Mouse (Mus musculus) left cerebral cortex, postnatal 10 days (tissue): ENCODE measurements at regions not wholly inside any gene's neighbourhood (a gene's known extent, or its start where the extent isn't known, plus 50 kb on each side); places are given as distances from the start of the nearest gene placed in this dataset.

Source experiments
- DNase-seq, 2 experiments: peaks; one replicate each; pipeline ENCODE4 v3.0.0; 2021 to 2022; ENCODE audit warnings: low spot score in 2 of 2, mixed read lengths in 1 of 2; ENCODE audit errors: extremely low spot score in 1 of 2
- intact Hi-C: fragments of 180-260 bp; cut with DNase I; formaldehyde crosslinking; loops from one replicate; pipeline ENCODE4 v1.15.1; 2025

DNA sequence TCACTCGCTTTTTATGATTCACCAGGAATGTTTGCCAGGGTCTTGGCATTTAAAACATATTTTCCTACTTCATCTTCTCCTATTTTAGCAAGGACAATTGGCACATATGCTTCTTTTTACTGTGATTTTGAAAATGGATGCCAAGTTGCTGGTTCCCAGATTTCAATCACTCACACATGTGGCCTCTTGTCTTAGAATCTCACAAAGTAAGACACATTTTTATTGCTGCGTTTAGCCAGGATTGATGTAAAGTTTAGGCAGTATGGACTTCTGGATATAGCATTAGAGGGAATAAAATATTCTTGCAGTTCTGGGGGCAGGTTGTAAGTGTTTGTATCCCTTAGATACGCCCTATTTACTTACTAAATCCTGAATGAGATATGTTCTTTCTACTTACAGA lies 197.4 kb upstream of the Wdfy3 start:
- intact Hi-C loops: no loop called here
- DNase-seq: no peak

DNA sequence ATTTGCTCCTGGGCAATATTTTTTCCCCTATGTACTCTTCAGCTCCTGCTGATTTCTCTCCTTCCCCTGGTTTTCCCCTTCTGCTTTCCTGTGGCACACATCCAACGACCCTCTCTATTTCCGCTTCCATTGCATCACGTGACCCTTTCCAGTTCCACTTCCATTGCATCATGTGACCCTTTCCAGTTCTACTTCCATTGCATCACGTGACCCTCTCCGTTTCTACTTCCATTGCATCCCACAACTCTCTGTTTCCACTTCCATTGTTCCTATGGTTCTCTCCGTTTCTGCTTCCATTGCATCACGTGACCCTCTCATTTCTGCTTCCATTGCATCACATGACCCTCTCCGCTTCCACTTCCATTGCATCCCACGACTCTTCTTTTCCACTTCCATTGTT lies 199.5 kb upstream of the Wdfy3 start:
- DNase-seq: no peak
- intact Hi-C loops: no loop called here

GRCm38 (mm10) chr5:102275621-102276020 lies 205.6 kb upstream of the Arhgap24 start:
- DNase-seq: no peak
- intact Hi-C loops: no loop called here

DNA sequence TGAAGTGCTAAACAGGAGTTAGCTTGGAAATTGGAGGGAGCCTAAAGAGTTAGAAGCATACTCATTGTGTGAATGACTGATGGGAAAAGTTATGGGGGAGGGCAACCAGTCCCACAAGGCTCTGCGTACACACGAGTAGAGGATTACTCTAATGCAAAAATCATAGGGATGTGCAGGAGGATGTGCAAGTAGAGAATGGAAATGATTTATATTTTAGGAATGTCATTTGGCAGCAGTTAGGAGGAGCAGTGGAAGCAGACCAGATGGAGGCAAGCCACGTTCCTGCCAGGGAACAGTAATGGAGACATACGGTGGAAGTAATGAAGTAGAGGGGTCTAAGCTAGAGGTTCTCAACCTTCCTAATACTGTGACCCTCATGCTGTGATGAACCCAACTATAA lies 194.1 kb upstream of the Arhgap24 start:
- intact Hi-C loops: no loop called here
- peak in 1 of 2 experiments; percentile 48 for DNase-seq

DNA sequence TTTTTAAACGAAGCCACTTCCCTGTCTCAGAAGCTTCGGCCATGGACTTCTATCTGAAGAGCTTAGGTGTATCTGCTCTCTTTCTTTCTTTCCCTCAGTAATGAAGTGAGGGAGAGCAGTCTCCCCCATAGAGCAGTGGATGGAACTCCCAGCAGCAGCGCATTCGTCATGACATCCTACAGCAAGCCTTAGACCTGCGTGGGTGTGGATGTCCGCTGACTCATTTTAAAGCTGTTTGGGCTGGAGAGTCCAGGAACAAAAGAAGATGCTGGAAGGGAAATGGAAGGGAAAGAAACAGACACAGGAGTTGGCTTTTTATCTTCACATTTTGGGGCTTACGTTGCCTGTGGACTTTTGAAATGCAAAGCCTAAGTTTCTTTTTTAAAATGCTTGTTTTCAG lies 190.3 kb upstream of the Arhgap24 start:
- DNase-seq: no peak
- intact Hi-C loops: no loop called here

- intact Hi-C loops: no loop called here
- DNase-seq: no peak
Measured at GRCm38 (mm10) chr5:102295564-102295963, 185.6 kb upstream of the Arhgap24 start.

GRCm38 (mm10) chr5:102306309-102306708 lies 174.9 kb upstream of the Arhgap24 start:
- DNase-seq: no peak
- intact Hi-C loops: no loop called here

- no peak for DNase-seq
- intact Hi-C loops: no loop called here
Measured at GRCm38 (mm10) chr5:102306718-102307117, 174.5 kb upstream of the Arhgap24 start.

DNA sequence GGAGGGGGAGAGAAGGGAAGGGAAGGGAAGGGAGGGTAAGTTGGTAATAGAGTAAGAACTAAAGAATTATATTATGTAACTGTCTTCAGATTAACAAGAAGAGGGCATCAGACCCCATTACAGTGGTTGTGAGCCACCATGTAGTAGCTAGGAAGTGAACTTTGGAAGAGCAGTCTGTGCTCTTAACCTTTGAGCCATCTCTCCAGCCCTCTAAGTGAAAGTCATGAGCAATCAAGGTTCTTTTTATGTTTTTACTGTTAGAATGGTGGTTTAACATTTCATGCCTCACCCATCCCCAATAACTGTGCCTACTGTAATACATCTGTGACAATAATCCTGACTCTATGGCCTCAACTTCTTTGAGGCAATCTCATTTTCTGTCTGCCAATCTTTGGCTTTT lies 169.6 kb upstream of the Arhgap24 start:
- intact Hi-C loops: no loop called here
- no peak for DNase-seq

DNA sequence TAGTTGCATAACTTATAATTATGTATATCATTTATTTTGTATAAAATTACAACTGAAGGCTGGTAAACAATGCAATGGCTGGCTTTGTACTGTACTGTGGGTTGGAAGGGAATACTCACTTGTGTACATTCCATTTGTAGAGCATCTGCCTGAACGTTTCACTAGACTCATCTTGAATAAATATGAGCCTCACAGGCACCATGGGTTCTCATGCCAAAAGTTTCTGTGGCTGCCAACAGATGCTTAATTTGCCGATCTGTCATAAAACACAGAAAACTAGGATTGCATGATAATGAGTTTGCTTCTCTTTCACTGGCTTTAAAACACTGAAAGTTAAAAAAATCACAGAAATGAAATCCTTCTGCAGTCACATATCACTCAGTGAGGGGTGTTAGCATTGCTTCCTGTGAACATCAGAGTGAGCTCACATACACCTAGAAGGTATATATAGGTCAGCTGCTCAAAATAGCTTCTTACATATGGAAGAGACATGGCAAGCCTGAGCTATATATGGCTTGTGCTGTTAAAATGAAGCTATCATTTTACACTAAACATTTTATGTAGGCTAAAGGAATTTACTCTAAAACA lies 152.9 kb upstream of the Arhgap24 start:
- peak in 1 of 2 experiments; percentile 51 for DNase-seq
- intact Hi-C loops: no loop called here

DNA sequence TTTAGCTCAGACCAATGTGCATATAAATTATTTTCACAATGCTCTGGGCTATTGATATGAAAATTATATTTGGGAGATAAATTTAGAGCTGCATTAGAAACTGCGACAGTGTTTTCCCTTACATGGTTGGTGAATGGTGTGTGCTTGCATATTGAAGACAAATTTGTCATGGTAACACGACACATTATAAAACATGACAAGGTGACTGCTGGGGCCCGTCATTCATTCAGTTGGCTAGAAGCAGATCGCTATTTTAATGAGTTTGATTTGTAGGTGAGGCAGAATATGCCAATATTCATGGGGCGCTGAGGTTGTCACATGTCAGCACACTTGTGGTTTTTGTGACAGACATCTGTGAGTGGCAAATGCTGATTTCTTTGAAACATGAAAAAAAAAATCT lies 147.3 kb upstream of the Arhgap24 start:
- intact Hi-C loops: no loop called here
- no peak for DNase-seq

- intact Hi-C loops: no loop called here
Measured at GRCm38 (mm10) chr5:102334442-102335197, 146.6 kb upstream of the Arhgap24 start.

DNA sequence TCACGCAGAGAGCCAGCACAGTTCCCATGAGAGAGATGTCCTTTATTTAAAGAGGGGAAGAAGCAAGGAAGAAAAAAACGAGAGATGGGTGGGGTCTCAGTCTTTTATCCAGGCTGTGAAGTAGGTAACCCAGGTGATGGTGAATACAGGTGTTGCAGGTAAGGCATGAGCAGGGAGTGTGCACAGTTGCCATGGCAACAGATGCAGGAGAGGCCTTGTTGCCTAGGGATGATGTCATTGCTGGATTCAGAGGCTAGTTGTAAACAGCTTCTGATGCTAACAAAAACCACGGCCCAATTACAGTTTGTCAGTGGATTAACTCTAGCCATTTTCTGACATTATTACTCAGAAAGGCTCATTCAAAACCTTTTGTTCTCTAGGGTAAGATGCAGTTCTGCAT lies 114.7 kb upstream of the Arhgap24 start:
- no peak for DNase-seq
- intact Hi-C loops: no loop called here

More at GRCm38 (mm10) chr5:102334442-102335197, 146.6 kb upstream of the Arhgap24 start:
- no peak for DNase-seq

GRCm38 (mm10) chr5:102373309-102373971 lies 107.8 kb upstream of the Arhgap24 start:
- intact Hi-C loops: no loop called here
- DNase-seq: peak; percentile 20 to 47

- intact Hi-C loops: no loop called here
- DNase-seq: no peak
Measured at GRCm38 (mm10) chr5:102373972-102374755, 107.0 kb upstream of the Arhgap24 start.

GRCm38 (mm10) chr5:102375339-102375738 lies 105.9 kb upstream of the Arhgap24 start:
- intact Hi-C loops: no loop called here
- no peak for DNase-seq

- intact Hi-C loops: no loop called here
- DNase-seq: no peak
Measured at GRCm38 (mm10) chr5:102393941-102394340, 87.2 kb upstream of the Arhgap24 start.

- intact Hi-C loops: no loop called here
- no peak for DNase-seq
Measured at GRCm38 (mm10) chr5:102395608-102396146, 85.5 kb upstream of the Arhgap24 start.

GRCm38 (mm10) chr5:102399006-102399405 lies 82.2 kb upstream of the Arhgap24 start:
- intact Hi-C loops: no loop called here

More at GRCm38 (mm10) chr5:102399006-102399405, 82.2 kb upstream of the Arhgap24 start:
- DNase-seq: no peak
